Mouse (Mus musculus) forebrain, embryonic 12.5 days (tissue): ENCODE results near the gene Mcrip2. TPM values are rescaled to one million over a fixed set of nuclear protein-coding genes. Genes with fewer than 3 reads are reported as not detected.

Experiments
- ATAC-seq: fragments of 200-750 bp; cut with Nextera tagmentation; 2 replicates; pipeline ENCODE4 v1.8.0; 2017; ENCODE audit warnings: moderate TSS enrichment; ENCODE audit not compliant: low FRiP score
- H3K27ac ChIP-seq: fragments of 300-500 bp; sonication (generic); 2 replicates; pipeline ENCODE4 v1.5.1; 2016; ENCODE audit warnings: mild to moderate bottlenecking
- H3K27me3 ChIP-seq: fragments of 300-500 bp; sonication (generic); 2 replicates; pipeline ENCODE4 v1.6.1; 2016; ENCODE audit warnings: mild to moderate bottlenecking
- H3K36me3 ChIP-seq: fragments of 300-500 bp; sonication (generic); replicated peaks from 2 replicates; pipeline ENCODE4 v1.6.1; 2016; ENCODE audit warnings: mild to moderate bottlenecking
- H3K4me1 ChIP-seq: fragments of 300-500 bp; sonication (generic); 2 replicates; pipeline ENCODE4 v1.6.1; 2016
- H3K4me2 ChIP-seq: fragments of 300-500 bp; sonication (generic); 2 replicates; pipeline ENCODE4 v1.6.1; 2016; ENCODE audit warnings: mild to moderate bottlenecking, moderate library complexity
- H3K4me3 ChIP-seq: fragments of 300-500 bp; sonication (generic); replicated peaks from 2 replicates; pipeline ENCODE4 v1.5.1; 2016; ENCODE audit warnings: mild to moderate bottlenecking
- H3K9ac ChIP-seq: fragments of 300-500 bp; sonication (generic); 2 replicates; pipeline ENCODE4 v1.6.1; 2016; ENCODE audit warnings: mild to moderate bottlenecking
- H3K9me3 ChIP-seq: fragments of 300-500 bp; sonication (generic); 2 replicates; pipeline ENCODE4 v1.6.1; 2016
- WGBS: fragments of 180-500 bp; shearing (Covaris S2); methylation state at CpG from one replicate; pipeline ENCODE4 v1.1.7; 2016; 5-methylcytosine and 5-hydroxymethylcytosine counted together
- polyA plus RNA-seq: library from polyadenylated mRNA; unstranded; fragments of >200 nt; fragmentation: Nextera tagmentation; extraction: Ambion mirVana; gene quantifications from 2 replicates; pipeline ENCODE4 v1.2.1, GENCODE M21; 2016

The Mcrip2 gene
- polyA plus RNA-seq, 1 experiment from 2014 or later = 9.8 TPM

DNA sequence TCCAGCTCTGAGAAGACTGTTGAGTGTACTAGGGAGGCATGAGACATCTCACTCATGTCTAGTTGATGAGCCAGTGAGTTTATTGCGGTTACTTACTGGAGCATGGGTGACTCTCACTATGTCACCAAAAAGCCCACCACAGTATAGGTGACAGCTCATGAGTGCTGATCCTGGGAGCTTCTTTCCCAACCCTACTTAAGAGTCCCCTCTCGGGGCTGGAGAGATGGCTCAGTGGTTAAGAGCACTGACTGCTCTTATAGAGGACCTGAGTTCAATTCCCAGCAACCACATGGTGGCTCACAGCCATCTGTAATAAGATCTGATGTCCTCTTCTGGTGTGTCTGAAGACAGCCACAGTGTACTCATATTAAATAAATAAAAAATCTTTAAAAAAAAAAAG lies 1.4 kb upstream of the Mcrip2 start:
- WGBS = 83% methylated on average over 2 of the region's 2 CpGs
- H3K27ac ChIP-seq = no peak overlapping the region
- no peak overlapping the region for H3K4me2 ChIP-seq
- H3K9me3 ChIP-seq = no peaks in the 10 kb centered on the region
- H3K27me3 ChIP-seq = 0 out of 2 replicates have a peak, but pooled peaks cover 6% of the 10 kb centered on the region
- peaks cover 24% of the 10 kb centered on the region for H3K4me1 ChIP-seq
- no peak for ATAC-seq
- H3K4me3 ChIP-seq = no peak overlapping the region
- no peak overlapping the region for H3K9ac ChIP-seq
- H3K36me3 ChIP-seq = no peaks in the 10 kb centered on the region

DNA sequence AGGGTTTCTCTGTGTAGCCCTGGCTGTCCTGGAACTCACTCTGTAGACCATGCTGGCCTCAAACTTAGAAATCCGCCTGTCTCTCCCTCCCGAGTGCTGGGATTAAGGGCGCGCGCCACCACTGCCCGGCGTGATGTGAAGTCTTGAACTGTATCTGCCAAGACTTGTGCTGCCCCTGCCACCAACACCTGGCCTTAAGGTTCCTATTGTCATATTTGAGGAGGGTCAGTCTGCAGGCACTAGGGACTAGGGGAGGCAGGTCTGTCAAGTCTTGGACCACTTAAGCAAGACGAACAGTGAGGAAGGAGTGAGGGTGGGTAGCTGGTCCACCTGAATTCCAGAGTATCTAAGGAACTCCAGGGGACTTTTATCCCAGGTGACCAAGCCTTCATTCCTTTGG lies 934 bp upstream of the Mcrip2 start:
- no peak for ATAC-seq
- H3K4me2 ChIP-seq = no peak overlapping the region

DNA sequence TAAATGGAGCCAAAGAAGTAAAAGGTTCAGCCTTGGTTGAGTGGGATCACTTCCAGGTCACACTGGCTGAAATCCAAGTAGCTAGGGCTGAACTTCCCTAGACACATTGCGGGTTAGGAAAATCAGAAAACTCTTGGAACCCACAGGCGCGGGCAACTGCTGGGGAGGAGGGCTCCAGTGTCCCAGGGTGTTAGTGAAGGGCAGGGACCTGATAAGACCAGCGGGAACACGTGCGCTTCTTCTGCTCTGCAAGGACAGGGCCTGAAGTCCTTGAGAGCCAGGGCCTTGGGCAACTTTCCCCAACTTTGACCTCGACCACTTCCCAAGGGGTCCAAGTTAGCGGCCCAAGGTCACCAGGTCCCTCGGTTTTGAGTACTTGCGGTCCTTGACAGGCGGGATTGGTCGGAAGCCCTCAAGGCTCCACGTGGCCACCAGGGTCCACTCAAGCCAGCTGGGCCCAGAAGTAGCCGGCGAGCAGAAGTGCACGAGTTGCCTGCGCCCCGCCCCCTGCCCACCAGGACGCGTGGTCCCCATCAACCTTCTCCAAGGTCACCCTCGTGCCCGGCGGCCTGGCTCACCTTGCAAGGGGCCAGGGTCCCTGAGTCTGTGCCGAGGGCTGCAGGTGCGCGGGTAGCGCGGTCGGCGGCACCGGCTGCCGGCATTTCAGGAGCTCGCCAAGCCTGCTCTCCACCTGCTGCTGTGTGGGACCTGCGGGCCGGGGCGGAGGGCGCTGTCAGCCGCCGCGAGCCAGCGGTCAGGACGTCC lies 546 bp downstream of the Mcrip2 start:
- Histone ChIP-seq H3K4me2 (peak overlapping the region; percentile 99), H3K36me3 (no peaks in the 10 kb centered on the region), H3K9ac (peak overlapping the region; percentile 71), H3K27ac (peak overlapping the region; percentile 43; the same call in 1 of the 2 replicates), H3K9me3 (no peaks in the 10 kb centered on the region), H3K4me3 (peak overlapping the region; percentile 88), H3K27me3 (0 out of 2 replicates have a peak, but pooled peaks cover 6% of the 10 kb centered on the region), H3K4me1 (peaks cover 15% of the 10 kb centered on the region)
- WGBS = 1% methylated on average over 42 of the region's 42 CpGs
- ATAC-seq = peak; percentile 67

More for the DNA sequence above, 934 bp upstream of the Mcrip2 start:
- Histone ChIP-seq H3K36me3 (no peaks in the 10 kb centered on the region), H3K27me3 (0 out of 2 replicates have a peak, but pooled peaks cover 6% of the 10 kb centered on the region), H3K9ac (no peak overlapping the region), H3K4me1 (peaks cover 24% of the 10 kb centered on the region), H3K9me3 (no peaks in the 10 kb centered on the region), H3K27ac (no peak overlapping the region), H3K4me3 (no peak overlapping the region)
- 83% methylated on average over 8 of the region's 8 CpGs for WGBS

DNA sequence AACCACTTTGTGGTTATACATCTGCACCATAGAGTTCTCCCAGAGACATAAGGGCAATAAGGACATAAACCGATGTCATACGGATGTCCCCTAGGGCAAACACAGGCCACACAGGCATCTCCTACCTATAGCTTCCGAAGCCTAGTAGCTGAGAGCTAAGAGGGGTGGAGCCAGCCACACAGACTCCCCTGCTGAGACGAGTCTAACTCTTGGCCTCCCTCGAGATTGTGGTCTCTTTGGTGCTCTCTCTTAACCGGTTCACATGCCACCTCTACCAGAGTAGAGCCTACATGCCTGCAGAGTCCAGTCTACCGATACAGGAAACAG lies 1.1 kb downstream of the Mcrip2 start:
- Histone ChIP-seq H3K27ac (no peak overlapping the region), H3K36me3 (no peaks in the 10 kb centered on the region)

DNA sequence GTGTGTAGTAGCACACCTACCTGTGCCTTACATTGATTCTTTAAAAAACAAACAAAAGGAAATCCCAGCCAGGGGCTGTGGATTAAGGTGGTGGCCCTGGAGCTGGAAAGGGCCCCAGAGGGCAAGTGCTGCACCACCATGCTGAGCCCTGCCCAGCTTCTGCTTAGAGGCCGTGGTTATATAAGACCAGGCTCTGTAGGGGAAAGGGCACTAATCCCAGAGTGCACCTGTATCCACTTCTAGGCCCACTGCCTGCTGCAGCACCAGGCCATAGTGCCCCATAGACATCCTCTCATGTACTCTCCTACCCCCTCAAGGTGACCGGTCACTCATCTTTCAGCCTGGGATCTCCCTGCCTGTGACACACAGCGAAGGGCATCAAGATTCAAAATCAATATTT lies 2.4 kb downstream of the Mcrip2 start:
- WGBS = 96% methylated on average over 3 of the region's 3 CpGs
- Histone ChIP-seq H3K36me3 (no peaks in the 10 kb centered on the region), H3K9me3 (no peaks in the 10 kb centered on the region), H3K27me3 (0 out of 2 replicates have a peak, but pooled peaks cover 6% of the 10 kb centered on the region), H3K4me1 (peaks cover 23% of the 10 kb centered on the region), H3K9ac (no peak overlapping the region), H3K4me2 (no peak overlapping the region), H3K27ac (no peak overlapping the region), H3K4me3 (no peak overlapping the region)
- ATAC-seq = no peak

More for the DNA sequence above, 1.1 kb downstream of the Mcrip2 start:
- H3K4me3 ChIP-seq = peak overlapping the region; percentile 88
- H3K9ac ChIP-seq = peak overlapping the region; percentile 71; the same call in 1 of the 2 replicates
- H3K9me3 ChIP-seq = no peaks in the 10 kb centered on the region
- H3K4me1 ChIP-seq = peaks cover 15% of the 10 kb centered on the region
- peak overlapping the region; percentile 99 for H3K4me2 ChIP-seq
- no peak for ATAC-seq
- H3K27me3 ChIP-seq = 0 out of 2 replicates have a peak, but pooled peaks cover 6% of the 10 kb centered on the region
- 15% methylated on average over 7 of the region's 7 CpGs for WGBS

DNA sequence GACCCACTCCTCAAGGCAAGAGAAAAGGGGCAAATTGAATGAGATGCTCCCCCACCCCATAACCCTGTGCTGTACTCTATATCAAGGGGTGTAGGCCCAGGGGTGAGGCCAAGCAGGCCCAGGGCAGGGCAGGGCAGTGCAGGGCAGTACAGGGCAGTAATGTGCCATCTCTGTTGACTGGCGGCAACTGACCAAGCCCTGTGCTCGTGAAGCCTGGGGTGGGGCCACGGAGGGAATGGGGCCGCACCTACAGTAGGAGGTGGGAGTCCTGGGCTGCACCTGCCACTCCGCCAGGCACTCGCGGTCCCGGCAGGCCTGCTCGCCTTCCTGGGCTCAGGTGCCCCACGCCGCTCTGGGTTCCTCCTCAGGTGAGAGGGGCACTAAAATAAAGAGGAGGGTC lies 3.3 kb downstream of the Mcrip2 start:
- no peak for ATAC-seq
- WGBS = 95% methylated on average over 11 of the region's 11 CpGs

DNA sequence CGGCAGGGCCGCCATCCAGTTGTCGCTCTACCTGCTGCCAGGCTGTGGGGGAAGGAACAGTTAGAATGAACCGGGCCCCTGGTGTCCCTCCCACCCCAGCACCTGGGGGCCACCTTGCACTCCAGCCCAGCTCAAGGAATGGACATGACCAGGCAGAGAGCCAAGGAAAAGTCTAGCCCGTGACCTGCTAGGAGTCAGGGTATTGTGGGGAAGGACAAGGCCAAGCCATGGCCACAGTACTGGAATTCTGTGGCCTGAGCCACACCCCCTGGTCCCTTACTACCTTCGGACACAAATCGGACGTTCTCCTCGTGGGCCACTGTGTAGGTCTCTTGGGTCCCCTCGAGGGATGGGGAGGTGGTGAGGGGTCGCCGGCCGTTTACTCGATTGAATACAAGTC lies 4.3 kb downstream of the Mcrip2 start:
- H3K4me2 ChIP-seq = no peak overlapping the region
- H3K27me3 ChIP-seq = 0 out of 2 replicates have a peak, but pooled peaks cover 6% of the 10 kb centered on the region
- H3K4me1 ChIP-seq = peaks cover 40% of the 10 kb centered on the region
- no peak overlapping the region for H3K27ac ChIP-seq
- WGBS = 93% methylated on average over 14 of the region's 14 CpGs
- ATAC-seq = no peak
- H3K36me3 ChIP-seq = no peaks in the 10 kb centered on the region
- H3K9ac ChIP-seq = no peak overlapping the region
- no peaks in the 10 kb centered on the region for H3K9me3 ChIP-seq
- H3K4me3 ChIP-seq = no peak overlapping the region

More for the DNA sequence above, 3.3 kb downstream of the Mcrip2 start:
- Histone ChIP-seq H3K4me3 (no peak overlapping the region), H3K4me1 (peaks cover 31% of the 10 kb centered on the region), H3K4me2 (no peak overlapping the region), H3K9me3 (no peaks in the 10 kb centered on the region), H3K27me3 (0 out of 2 replicates have a peak, but pooled peaks cover 6% of the 10 kb centered on the region), H3K36me3 (no peaks in the 10 kb centered on the region), H3K27ac (no peak overlapping the region), H3K9ac (no peak overlapping the region)

DNA sequence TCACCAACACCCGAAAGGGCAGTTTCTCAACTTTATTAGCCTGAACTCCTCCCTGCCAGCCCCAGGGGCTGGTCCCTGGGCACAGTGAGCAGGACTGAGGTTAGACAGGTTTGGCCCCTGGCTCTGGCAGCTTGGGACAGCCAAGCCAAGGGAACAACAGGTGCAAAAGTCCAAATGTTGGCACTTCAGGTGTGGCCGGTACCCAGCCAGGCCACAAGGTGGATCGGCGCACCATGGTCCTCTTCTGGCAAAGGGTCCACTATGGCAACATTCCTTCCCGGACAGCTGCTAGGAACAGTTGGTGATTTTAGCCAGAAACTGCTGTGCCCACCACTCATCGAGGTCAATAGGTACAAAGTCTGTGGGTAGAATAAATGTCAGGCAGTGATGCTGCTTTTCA lies 4.9 kb downstream of the Mcrip2 start:
- Histone ChIP-seq H3K4me3 (no peak overlapping the region), H3K36me3 (no peaks in the 10 kb centered on the region), H3K9me3 (no peaks in the 10 kb centered on the region), H3K4me1 (peaks cover 34% of the 10 kb centered on the region), H3K9ac (no peak overlapping the region), H3K27me3 (0 out of 2 replicates have a peak, but pooled peaks cover 6% of the 10 kb centered on the region), H3K4me2 (no peak overlapping the region), H3K27ac (no peak overlapping the region)
- no peak for ATAC-seq
- WGBS = 88% methylated on average over 6 of the region's 6 CpGs

DNA sequence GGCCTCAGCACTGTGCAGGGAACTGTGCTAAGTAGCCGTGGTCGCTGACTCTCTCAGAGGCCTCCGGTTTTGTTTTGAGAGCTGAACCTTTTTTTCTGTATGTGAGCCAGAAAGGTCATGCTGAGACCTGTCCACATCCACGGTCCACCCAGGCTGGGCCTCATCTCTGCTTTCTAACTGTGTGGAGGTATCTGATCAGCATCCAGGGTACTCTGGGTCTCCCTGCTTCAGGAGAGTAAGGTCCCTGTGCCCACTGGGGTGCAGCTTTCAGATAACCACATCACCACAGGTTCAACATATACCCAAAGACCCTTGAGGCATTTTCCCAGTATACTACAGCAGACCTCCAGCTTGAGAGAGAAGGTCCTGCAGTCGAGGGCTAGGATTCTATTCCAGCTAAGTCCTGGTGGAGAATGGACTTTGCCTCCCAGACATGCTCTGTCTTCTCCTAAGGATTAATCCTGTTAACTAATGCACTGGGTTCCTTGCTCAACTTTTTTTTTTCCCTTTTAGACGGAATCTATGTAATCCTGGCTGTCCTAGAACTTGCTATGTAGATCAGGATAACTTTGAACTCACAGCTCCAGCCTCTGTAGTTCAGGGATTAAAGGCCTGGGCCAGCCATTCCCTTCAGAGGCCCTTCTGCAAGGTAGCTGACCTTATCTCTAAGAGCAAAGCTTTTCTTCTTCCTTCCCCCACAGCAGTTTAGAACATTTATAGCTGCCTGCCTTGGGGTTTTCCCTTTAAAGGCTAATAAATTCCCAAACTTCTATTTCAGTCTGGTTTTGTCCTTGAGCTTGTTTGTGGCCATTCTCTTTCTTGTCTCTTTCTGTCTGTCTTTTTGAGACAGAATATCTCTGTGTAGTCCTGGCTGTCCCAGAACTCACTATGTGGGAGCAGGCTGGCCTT lies 6.6 kb downstream of the Mcrip2 start:
- Histone ChIP-seq H3K27ac (peak overlapping the region; percentile 85), H3K4me3 (peak overlapping the region; percentile 74), H3K27me3 (0 out of 2 replicates have a peak, but pooled peaks cover 2% of the 10 kb centered on the region), H3K9me3 (no peaks in the 10 kb centered on the region), H3K4me1 (peaks cover 24% of the 10 kb centered on the region), H3K4me2 (peak overlapping the region; percentile 75), H3K36me3 (no peaks in the 10 kb centered on the region), H3K9ac (peak overlapping the region; percentile 76)
- 0 out of 2 replicates have a peak, but pooled peaks have one; percentile 33 for ATAC-seq
- WGBS = 10% methylated on average over 6 of the region's 6 CpGs

DNA sequence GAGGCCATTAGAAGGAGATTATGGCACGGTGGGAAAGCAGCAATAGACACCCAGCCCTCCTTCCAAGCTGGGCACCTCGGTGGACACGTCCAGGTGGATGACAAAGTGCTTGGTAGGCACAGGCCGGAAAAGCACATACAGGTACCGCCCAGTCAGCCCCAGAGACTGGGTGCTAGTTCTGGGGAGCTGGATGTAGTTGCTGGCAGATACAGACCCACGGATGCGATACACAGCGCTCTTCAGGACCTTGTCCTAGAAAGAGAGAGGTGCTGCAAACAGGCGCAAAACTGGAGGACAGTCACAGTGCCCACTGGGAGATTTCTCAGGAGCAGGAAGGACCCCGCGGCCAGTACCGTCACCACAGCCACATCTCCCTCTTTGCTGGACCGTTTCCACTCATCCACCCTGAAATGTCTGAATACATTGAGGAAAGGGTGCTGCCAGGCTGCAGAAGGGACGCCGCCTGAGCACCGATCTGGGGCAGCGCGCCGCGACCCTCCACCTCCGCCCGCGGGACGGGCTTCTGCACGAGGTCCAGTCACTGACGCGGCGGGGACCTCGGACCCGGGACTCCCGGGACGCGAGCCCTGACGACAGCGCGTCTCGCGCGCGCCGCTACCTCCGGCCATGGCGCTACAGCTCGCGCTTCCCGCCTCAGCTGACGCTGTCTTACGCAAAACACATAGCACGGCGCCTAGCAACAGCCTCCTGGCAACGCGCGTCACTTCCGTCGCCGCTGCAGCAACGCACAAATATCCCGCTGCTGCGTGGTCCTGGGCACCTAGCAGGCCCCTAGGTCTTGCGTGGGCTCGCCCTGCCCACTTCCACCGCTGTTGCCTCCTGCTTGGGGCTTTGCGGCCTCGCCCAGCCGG lies 7.5 kb downstream of the Mcrip2 start, which contains the start of gene Wdr90:
Gene Wdr90 (minus strand): TSS at position 670 of the 872 bp plus-strand sequence.
- Histone ChIP-seq H3K9ac (peak within 1 kb of the TSS; percentile 76), H3K36me3 (no peaks in the 10 kb centered on the region), H3K4me2 (peak within 1 kb of the TSS; percentile 75), H3K4me3 (peak within 1 kb of the TSS; percentile 74), H3K4me1 (peaks cover 24% of the 10 kb centered on the region), H3K9me3 (no peaks in the 10 kb centered on the region), H3K27me3 (no peaks in the 10 kb centered on the region), H3K27ac (peak within 1 kb of the TSS; percentile 85)
- WGBS = 3% methylated on average over 65 of the region's 65 CpGs
- ATAC-seq = peak; percentile 94

DNA sequence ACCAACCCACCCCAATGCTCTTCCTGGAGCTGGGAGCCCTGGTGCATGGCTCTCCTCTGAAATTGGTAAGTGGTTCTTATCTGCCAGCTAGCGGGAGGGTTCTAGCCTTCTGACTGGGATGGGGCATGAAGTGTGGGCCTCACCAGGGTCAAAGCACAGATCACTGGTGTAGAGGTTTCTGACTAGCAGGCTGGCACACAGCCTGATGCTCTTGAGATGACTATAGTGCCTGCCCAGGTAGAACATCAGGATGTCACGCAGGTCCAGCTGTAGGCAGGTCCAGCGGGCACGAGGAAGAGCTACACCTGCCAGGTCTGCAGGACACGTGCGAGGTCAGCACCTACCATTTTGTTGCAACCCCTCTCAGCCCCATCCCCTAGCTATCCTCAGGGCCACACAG lies 8.3 kb downstream of the Mcrip2 start:
- WGBS = 92% methylated on average over 6 of the region's 6 CpGs
- H3K4me3 ChIP-seq = peak overlapping the region; percentile 74
- peaks cover 24% of the 10 kb centered on the region for H3K4me1 ChIP-seq
- peaks cover 7% of the 10 kb centered on the region for H3K36me3 ChIP-seq
- peak overlapping the region; percentile 76 for H3K9ac ChIP-seq
- H3K4me2 ChIP-seq = peak overlapping the region; percentile 75
- H3K27ac ChIP-seq = no peak overlapping the region
- H3K27me3 ChIP-seq = no peaks in the 10 kb centered on the region
- no peaks in the 10 kb centered on the region for H3K9me3 ChIP-seq
- ATAC-seq = no peak
